Mouse (Mus musculus) hindbrain, embryonic 13.5 days (tissue): ENCODE data around the gene Rnf115. TPM values are rescaled to one million over a fixed set of nuclear protein-coding genes. Genes with fewer than 3 reads are reported as not detected.

Source experiments
- ATAC-seq: fragments of 200-750 bp; cut with Nextera tagmentation; 2 replicates; pipeline ENCODE4 v1.8.0; 2017; ENCODE audit warnings: moderate TSS enrichment; ENCODE audit not compliant: low FRiP score
- H3K27ac ChIP-seq: fragments of 300-500 bp; sonication (generic); 2 replicates; pipeline ENCODE4 v1.5.1; 2015; ENCODE audit warnings: inconsistent platforms, mild to moderate bottlenecking, moderate library complexity
- H3K27me3 ChIP-seq: fragments of 300-500 bp; sonication (generic); 2 replicates; pipeline ENCODE4 v1.6.1; 2015; ENCODE audit warnings: mild to moderate bottlenecking, inconsistent platforms
- H3K36me3 ChIP-seq: fragments of 300-500 bp; sonication (generic); 2 replicates; pipeline ENCODE4 v1.6.1; 2015; ENCODE audit warnings: mild to moderate bottlenecking, inconsistent platforms
- H3K4me1 ChIP-seq: fragments of 300-500 bp; sonication (generic); replicated peaks from 2 replicates; pipeline ENCODE4 v1.6.1; 2015; ENCODE audit warnings: inconsistent platforms
- H3K4me2 ChIP-seq: fragments of 300-500 bp; sonication (generic); 2 replicates; pipeline ENCODE4 v1.6.1; 2015; ENCODE audit warnings: inconsistent platforms, mild to moderate bottlenecking, moderate library complexity
- H3K4me3 ChIP-seq: fragments of 300-500 bp; sonication (generic); 2 replicates; pipeline ENCODE4 v1.5.1; 2015; ENCODE audit warnings: mild to moderate bottlenecking, inconsistent platforms
- H3K9ac ChIP-seq: fragments of 300-500 bp; sonication (generic); 2 replicates; pipeline ENCODE4 v1.6.1; 2015; ENCODE audit warnings: mild to moderate bottlenecking, inconsistent platforms
- H3K9me3 ChIP-seq: fragments of 300-500 bp; sonication (generic); 2 replicates; pipeline ENCODE4 v1.6.1; 2016; ENCODE audit warnings: inconsistent platforms
- WGBS: fragments of 180-500 bp; shearing (Covaris S2); methylation state at CpG from one replicate; pipeline ENCODE4 v1.1.7; 2015; 5-methylcytosine and 5-hydroxymethylcytosine counted together
- polyA plus RNA-seq: library from polyadenylated mRNA; unstranded; fragments of >200 nt; fragmentation: Nextera tagmentation; extraction: Ambion mirVana; gene quantifications from 2 replicates; pipeline ENCODE4 v1.2.1, GENCODE M21; 2015

Rnf115 gene
- polyA plus RNA-seq, 1 experiment from 2014 or later: 70.3 TPM

DNA sequence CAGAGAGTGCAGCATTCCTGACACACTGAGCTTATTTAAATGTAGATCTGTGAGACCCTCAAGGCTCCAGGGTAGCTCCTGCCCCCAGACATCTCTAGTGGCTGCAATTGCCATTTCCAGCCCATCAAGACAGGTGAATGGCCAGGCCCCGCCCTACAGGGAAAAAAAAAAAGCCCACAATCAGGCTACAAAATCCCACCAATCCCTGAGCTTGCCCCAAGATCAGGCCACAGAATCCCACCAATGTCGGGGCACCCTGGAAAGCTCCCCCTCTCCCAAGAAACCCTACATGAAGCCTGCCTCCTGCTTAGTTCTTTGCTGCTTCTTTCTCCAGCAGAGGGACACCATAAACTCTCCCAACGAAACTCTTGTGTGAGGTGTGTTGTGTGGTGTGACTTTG is 80.7 kb downstream of the Rnf115 start:
- ATAC-seq: no peak
- Histone ChIP-seq H3K36me3 (peaks cover 6% of the 10 kb centered on the region; the same call in 1 of the 2 replicates), H3K4me3 (no peak overlapping the region), H3K9me3 (no peaks in the 10 kb centered on the region), H3K27ac (no peak overlapping the region), H3K27me3 (no peaks in the 10 kb centered on the region), H3K4me2 (no peak overlapping the region), H3K9ac (no peak overlapping the region), H3K4me1 (0 out of 2 replicates have a peak, but pooled peaks cover 6% of the 10 kb centered on the region)
- whole genome bisulfite sequencing: 74% methylated on average over 3 of the region's 3 CpGs

GRCm38 (mm10) chr3:96808651-96809050 is 81.2 kb downstream of the Rnf115 start:
- WGBS: 73% methylated on average over 3 of the region's 3 CpGs
- Histone ChIP-seq H3K36me3 (peaks cover 6% of the 10 kb centered on the region; the same call in 1 of the 2 replicates), H3K9me3 (no peaks in the 10 kb centered on the region), H3K27ac (no peak overlapping the region), H3K27me3 (no peaks in the 10 kb centered on the region), H3K9ac (no peak overlapping the region), H3K4me2 (no peak overlapping the region), H3K4me3 (no peak overlapping the region), H3K4me1 (0 out of 2 replicates have a peak, but pooled peaks cover 8% of the 10 kb centered on the region)
- no peak for ATAC-seq

- no peak overlapping the region for H3K9ac ChIP-seq
- ATAC-seq: no peak
Observed at GRCm38 (mm10) chr3:96811232-96811631, 83.8 kb downstream of the Rnf115 start.

DNA sequence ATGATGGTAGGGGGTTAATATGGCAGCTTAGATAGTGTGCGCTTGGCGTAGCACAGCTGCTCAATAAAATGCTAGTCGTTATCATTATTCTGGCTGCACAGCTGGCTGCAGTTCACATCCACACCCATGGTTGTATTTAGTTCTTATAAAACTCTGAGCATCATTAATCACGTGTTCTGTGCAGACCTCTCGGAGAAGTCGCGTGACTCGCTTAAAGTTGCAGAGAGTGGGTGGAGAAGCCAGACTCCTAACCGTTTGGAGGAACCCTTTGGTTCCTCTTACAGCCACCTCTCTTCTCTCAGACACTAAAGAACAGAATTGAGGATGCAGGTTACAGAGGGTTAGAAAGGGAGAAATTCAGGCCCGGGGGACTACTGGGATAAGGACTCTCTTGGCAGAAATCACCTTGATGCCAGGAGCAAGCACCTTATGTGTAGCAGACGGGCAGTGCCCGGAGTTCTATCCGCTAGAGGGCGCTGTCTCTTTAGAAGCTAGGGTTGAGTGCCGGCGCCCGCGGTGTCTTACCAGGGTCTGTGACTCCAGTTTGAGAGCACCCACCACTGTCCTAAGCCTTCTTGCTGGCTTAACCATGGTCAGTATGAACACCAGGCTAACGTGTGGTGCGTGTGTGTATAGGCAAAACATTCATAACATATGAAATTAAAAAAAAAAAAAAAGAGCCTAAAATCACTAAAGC is 85.1 kb downstream of the Rnf115 start:
- no peaks in the 10 kb centered on the region for H3K27me3 ChIP-seq
- H3K4me1 ChIP-seq: 0 out of 2 replicates have a peak, but pooled peaks cover 8% of the 10 kb centered on the region
- H3K4me2 ChIP-seq: peak overlapping the region; percentile 13; the same call in 1 of the 2 replicates
- 47% methylated on average over 20 of the region's 20 CpGs for WGBS
- no peak overlapping the region for H3K27ac ChIP-seq
- 0 out of 2 replicates have a peak, but pooled peaks cover 3% of the 10 kb centered on the region for H3K9me3 ChIP-seq
- no peaks in the 10 kb centered on the region for H3K36me3 ChIP-seq
- H3K4me3 ChIP-seq: no peak overlapping the region
- no peak overlapping the region for H3K9ac ChIP-seq
- no peak for ATAC-seq

More at GRCm38 (mm10) chr3:96811232-96811631, 83.8 kb downstream of the Rnf115 start:
- 91% methylated on average over 3 of the region's 3 CpGs for WGBS
- H3K4me1 ChIP-seq: 0 out of 2 replicates have a peak, but pooled peaks cover 8% of the 10 kb centered on the region
- H3K27me3 ChIP-seq: no peaks in the 10 kb centered on the region
- H3K4me3 ChIP-seq: no peak overlapping the region
- no peaks in the 10 kb centered on the region for H3K36me3 ChIP-seq
- H3K4me2 ChIP-seq: no peak overlapping the region
- no peaks in the 10 kb centered on the region for H3K9me3 ChIP-seq
- H3K27ac ChIP-seq: no peak overlapping the region

DNA sequence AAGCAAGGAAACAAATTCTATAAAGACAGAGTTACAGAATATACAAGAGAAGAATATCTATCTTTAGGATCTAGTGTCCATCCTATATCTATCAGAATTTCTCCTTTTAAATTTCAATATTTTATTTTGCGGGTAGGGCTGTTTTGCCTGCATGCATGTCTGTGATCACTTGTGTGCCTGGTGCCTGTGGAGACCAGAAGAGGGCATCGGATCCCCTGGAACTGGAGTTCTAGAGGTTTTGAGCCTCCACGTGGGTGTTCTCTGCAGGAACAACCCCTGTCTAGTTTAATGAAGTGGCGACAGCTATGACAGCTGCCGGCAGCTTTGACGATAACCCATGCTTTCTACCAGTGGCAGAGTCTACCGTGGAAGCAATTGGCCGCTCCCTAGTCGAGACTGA is 85.6 kb downstream of the Rnf115 start:
- H3K4me2 ChIP-seq: 0 out of 2 replicates have a peak overlapping the region, but pooled peaks have one; percentile 13
- H3K4me1 ChIP-seq: 0 out of 2 replicates have a peak, but pooled peaks cover 7% of the 10 kb centered on the region
- H3K27me3 ChIP-seq: no peaks in the 10 kb centered on the region
- no peak overlapping the region for H3K9ac ChIP-seq
- no peaks in the 10 kb centered on the region for H3K36me3 ChIP-seq
- no peak overlapping the region for H3K4me3 ChIP-seq
- 40% methylated on average over 9 of the region's 9 CpGs for WGBS
- ATAC-seq: no peak
- no peak overlapping the region for H3K27ac ChIP-seq
- H3K9me3 ChIP-seq: 0 out of 2 replicates have a peak, but pooled peaks cover 4% of the 10 kb centered on the region

DNA sequence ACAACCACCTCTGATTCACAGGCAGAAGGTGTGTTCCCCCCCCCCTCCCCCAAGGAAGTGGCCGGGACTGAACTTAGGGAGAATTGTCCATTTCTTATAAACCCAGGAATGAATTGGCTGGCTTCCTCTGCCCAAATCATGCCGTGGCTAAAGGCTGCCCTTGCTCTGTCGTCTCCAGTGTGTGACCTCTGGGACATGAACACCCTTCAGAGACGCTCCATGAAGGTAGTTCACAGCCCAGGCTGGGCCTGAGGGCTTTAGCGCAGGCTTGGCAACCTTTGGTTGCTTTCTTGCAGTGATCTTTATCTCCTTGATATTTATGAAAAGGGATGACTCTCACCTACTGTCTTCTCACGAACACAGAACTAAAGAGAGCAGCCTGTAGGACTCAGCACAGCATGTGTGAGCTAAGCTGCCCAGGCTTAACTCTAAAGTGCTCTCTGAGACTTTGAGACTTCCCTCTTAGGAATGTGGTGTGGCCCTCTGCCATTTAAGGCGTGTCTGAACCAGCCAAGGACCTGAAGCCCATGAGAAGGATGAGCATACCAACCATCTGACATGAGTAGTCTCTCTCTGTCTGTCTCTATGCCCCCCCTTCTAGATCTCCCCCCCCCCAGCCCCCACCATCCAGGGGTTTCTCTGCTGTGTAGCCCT is 86.3 kb downstream of the Rnf115 start:
- H3K4me1 ChIP-seq: 0 out of 2 replicates have a peak, but pooled peaks cover 5% of the 10 kb centered on the region
- no peak for ATAC-seq
- no peaks in the 10 kb centered on the region for H3K27me3 ChIP-seq
- H3K36me3 ChIP-seq: no peaks in the 10 kb centered on the region
- H3K4me2 ChIP-seq: no peak overlapping the region
- 69% methylated on average over 7 of the region's 7 CpGs for WGBS
- H3K27ac ChIP-seq: no peak overlapping the region
- H3K9ac ChIP-seq: no peak overlapping the region
- H3K4me3 ChIP-seq: no peak overlapping the region
- H3K9me3 ChIP-seq: 0 out of 2 replicates have a peak, but pooled peaks cover 4% of the 10 kb centered on the region

- Histone ChIP-seq H3K4me2 (no peak overlapping the region), H3K4me1 (0 out of 2 replicates have a peak, but pooled peaks cover 5% of the 10 kb centered on the region), H3K36me3 (no peaks in the 10 kb centered on the region), H3K27me3 (no peaks in the 10 kb centered on the region), H3K4me3 (no peak overlapping the region), H3K27ac (no peak overlapping the region), H3K9me3 (0 out of 2 replicates have a peak, but pooled peaks cover 4% of the 10 kb centered on the region), H3K9ac (no peak overlapping the region)
- 49% methylated on average over 6 of the region's 6 CpGs for WGBS
- no peak for ATAC-seq
Observed at GRCm38 (mm10) chr3:96814342-96814741, 86.9 kb downstream of the Rnf115 start.

DNA sequence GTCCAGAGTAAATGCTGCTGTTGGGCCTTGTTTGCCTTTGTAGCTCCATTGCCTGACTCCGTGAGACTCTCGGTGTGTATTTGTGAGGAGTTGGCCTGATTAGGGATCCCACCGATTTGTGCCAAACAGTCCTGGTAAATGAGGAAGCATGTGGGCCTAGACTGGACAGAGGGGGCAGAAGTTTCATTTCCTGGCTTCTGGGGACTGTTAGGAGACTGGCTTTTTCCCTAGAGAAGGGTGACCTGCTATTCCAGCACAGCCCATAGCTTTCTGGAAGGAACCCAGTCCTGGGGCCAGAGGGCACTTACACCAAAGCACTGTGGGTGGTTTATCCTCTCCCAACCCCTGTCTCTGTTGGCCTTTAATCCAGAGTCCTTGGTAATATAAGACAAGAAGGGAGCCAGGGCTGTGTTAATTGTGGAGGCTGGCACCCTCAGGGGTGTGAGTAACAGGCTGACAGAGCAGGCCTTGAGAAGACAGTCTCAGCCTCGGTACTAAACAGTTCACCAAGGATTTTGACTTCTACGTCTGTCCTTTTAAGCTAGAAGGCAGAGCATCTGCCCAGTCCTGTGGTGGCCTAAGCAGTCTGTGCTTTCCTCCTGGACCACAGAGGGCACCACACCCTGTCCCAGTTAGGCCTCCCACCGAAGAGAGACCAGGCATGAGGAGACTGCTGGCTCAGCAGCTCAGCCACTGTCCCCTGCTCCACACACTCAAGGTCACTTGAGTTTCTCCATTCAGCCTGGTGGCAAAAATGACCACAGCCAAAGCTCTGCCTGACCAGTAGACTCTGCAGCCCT is 92.9 kb downstream of the Rnf115 start:
- no peaks in the 10 kb centered on the region for H3K36me3 ChIP-seq
- H3K27ac ChIP-seq: no peak overlapping the region
- H3K4me3 ChIP-seq: no peak overlapping the region
- H3K9ac ChIP-seq: no peak overlapping the region
- ATAC-seq: no peak
- WGBS: 88% methylated on average over 6 of the region's 6 CpGs
- no peaks in the 10 kb centered on the region for H3K27me3 ChIP-seq
- H3K4me1 ChIP-seq: no peaks in the 10 kb centered on the region
- no peak overlapping the region for H3K4me2 ChIP-seq
- H3K9me3 ChIP-seq: 0 out of 2 replicates have a peak, but pooled peaks cover 4% of the 10 kb centered on the region

- Histone ChIP-seq H3K9ac (no peak overlapping the region), H3K4me2 (no peak overlapping the region), H3K36me3 (no peaks in the 10 kb centered on the region), H3K4me1 (no peaks in the 10 kb centered on the region), H3K27ac (no peak overlapping the region), H3K4me3 (no peak overlapping the region), H3K27me3 (no peaks in the 10 kb centered on the region), H3K9me3 (0 out of 2 replicates have a peak, but pooled peaks cover 4% of the 10 kb centered on the region)
- 88% methylated on average over 4 of the region's 4 CpGs for WGBS
- no peak for ATAC-seq
Observed at GRCm38 (mm10) chr3:96821581-96821980, 94.1 kb downstream of the Rnf115 start.

GRCm38 (mm10) chr3:96823701-96824100 is 96.2 kb downstream of the Rnf115 start:
- H3K27me3 ChIP-seq: no peaks in the 10 kb centered on the region

DNA sequence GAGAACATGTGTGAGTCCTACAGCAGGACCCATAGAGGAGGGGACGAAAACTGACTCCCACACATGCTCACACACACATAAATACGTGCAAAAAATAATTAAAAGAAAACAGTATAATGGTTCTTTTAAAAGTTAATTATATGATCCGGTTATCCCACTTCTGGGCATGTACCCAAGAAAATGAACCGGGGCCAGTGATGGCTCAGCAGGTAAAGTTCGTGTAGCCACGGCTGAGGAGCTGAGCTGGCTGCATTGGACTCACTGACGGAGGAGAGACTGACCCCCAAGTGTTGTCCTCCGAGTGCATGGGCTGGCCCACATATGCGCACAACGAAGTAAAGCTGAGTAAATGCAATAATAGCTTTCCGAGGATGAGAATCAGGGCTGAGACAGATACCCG is 97.2 kb downstream of the Rnf115 start:
- no peaks in the 10 kb centered on the region for H3K9me3 ChIP-seq
- no peak overlapping the region for H3K4me2 ChIP-seq
- 88% methylated on average over 12 of the region's 12 CpGs for WGBS
- no peak for ATAC-seq
- H3K9ac ChIP-seq: no peak overlapping the region
- H3K36me3 ChIP-seq: no peaks in the 10 kb centered on the region
- H3K27me3 ChIP-seq: no peaks in the 10 kb centered on the region
- no peak overlapping the region for H3K27ac ChIP-seq
- no peaks in the 10 kb centered on the region for H3K4me1 ChIP-seq
- H3K4me3 ChIP-seq: no peak overlapping the region

More at GRCm38 (mm10) chr3:96823701-96824100, 96.2 kb downstream of the Rnf115 start:
- no peak for ATAC-seq
- H3K27ac ChIP-seq: no peak overlapping the region
- no peak overlapping the region for H3K4me3 ChIP-seq
- no peak overlapping the region for H3K4me2 ChIP-seq
- 58% methylated on average over 3 of the region's 3 CpGs for WGBS
- H3K9ac ChIP-seq: no peak overlapping the region
- H3K9me3 ChIP-seq: no peaks in the 10 kb centered on the region
- no peaks in the 10 kb centered on the region for H3K4me1 ChIP-seq
- H3K36me3 ChIP-seq: no peaks in the 10 kb centered on the region

GRCm38 (mm10) chr3:96825261-96825660 is 97.8 kb downstream of the Rnf115 start:
- no peak for ATAC-seq
- WGBS: 44% methylated on average over 11 of the region's 11 CpGs
- Histone ChIP-seq H3K9me3 (no peaks in the 10 kb centered on the region), H3K4me2 (no peak overlapping the region), H3K36me3 (no peaks in the 10 kb centered on the region), H3K27ac (no peak overlapping the region), H3K27me3 (no peaks in the 10 kb centered on the region), H3K4me1 (no peaks in the 10 kb centered on the region), H3K9ac (no peak overlapping the region), H3K4me3 (no peak overlapping the region)
